Mouse (Mus musculus): ENCODE data around the gene Sfswap. TPM values are rescaled to one million over a fixed set of nuclear protein-coding genes. Genes with fewer than 3 reads are reported as not detected.

The Sfswap gene
- polyA plus RNA-seq, 2 experiments, result 13.1 to 25.9 TPM

DNA sequence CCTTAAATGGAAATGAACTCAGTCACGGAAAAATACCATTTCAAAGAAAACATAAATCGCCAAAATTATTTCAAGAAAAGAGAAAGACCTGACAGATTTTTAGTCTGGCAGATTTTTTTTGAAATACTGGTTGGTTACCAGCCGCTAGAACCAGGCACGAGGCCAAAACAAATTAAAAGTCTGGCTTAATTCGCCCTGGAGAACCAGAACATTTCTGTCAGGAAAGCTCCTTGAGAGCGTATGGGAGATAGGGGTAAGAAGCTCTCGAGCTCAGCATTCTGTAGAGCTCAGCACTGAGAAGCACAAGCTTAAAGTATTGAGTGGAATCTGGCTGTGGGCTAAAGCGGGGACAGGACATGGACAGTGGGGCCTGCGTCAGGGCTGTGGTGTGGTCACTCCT, 44.8 kb downstream of the Sfswap start:
- Histone ChIP-seq H3K36me3 (replicated peaks; ENCODE audit: control insufficient read depth, insufficient read depth, low read depth) (peaks cover 68% of the 10 kb centered on the region), H3K27me3 (ENCODE audit: control insufficient read depth, insufficient read depth, low read length) (no peaks in the 10 kb centered on the region)
- 86% methylated on average over 9 of the region's 9 CpGs for WGBS (ENCODE audit: insufficient replicate concordance)

DNA sequence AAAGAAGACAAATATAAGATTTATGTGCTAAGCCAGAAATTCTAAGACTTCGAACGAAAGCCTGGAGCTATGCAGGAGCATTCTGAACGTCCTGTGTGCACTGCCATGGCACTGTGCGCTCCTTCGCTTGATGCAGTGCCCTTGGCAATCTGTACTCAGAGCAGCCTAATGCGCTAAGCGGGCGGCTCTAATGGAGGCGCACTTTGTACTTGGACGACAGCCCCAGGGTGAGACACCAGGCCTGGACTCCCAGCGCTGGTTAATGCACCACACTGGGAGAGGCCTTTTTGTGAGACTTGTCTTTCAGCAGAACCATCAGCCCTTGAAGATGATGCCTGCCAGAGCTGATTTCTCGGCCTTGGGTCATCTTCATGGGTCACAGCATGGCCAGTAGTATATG, 48.7 kb downstream of the Sfswap start:
- peaks cover 67% of the 10 kb centered on the region for H3K36me3 ChIP-seq (replicated peaks; ENCODE audit: control insufficient read depth, insufficient read depth, low read depth)
- H3K9me3 ChIP-seq (ENCODE audit: control insufficient read depth, low read length), result no peaks in the 10 kb centered on the region
- no peak for ATAC-seq (ENCODE audit: insufficient read depth)

More for the DNA sequence above, 44.8 kb downstream of the Sfswap start:
- Histone ChIP-seq H3K4me1 (replicated peaks; ENCODE audit: control insufficient read depth in 2 of 2, insufficient read depth in 2 of 2, low read length in 1 of 2) (no peaks in the 10 kb centered on the region), H3K9ac (replicated peaks) (no peak overlapping the region), H3K27ac (no peak overlapping the region), H3K4me2 (ENCODE audit: low read depth) (no peak overlapping the region), H3K9me3 (ENCODE audit: control insufficient read depth, low read length) (no peaks in the 10 kb centered on the region), H3K4me3 (ENCODE audit: insufficient read depth in 1 of 2, low read depth in 2 of 2, low read length in 2 of 2) (no peak overlapping the region)
- ATAC-seq (ENCODE audit: insufficient read depth) (no peak), DNase-seq (ENCODE audit: low read depth in 3 of 3, low spot score in 3 of 3) (no peak)
- TF ChIP-seq EP300 (IDR thresholded peaks at IDR 0.05; ENCODE audit: low read depth) (no peak), CTCF (IDR thresholded peaks at IDR 0.05; ENCODE audit: low read depth) (no peak)

DNA sequence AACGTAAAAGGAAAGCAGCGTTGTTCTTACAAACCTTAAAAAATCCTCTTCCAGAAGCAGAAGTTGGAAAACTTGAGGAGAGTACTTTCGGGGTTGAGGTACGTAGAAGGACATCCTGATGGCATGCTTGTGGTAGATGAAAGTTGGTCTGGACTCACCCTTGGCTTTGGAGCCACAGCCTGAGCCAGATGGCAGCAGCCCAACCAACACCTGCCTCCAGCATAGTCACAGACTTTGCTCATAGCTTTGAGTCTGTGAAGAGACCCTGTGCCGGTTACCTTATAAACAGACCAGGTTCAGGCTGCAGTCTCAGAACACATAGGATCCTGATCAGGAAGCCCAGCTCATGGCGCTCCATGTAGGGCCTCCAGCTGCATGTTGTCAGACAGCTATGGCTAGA, 49.8 kb downstream of the Sfswap start:
- WGBS (ENCODE audit: insufficient replicate concordance), result 91% methylated on average over 6 of the region's 6 CpGs
- H3K4me2 ChIP-seq (ENCODE audit: low read depth), result no peak overlapping the region
- peaks cover 66% of the 10 kb centered on the region for H3K36me3 ChIP-seq (replicated peaks; ENCODE audit: control insufficient read depth, insufficient read depth, low read depth)
- TF ChIP-seq EP300 (IDR thresholded peaks at IDR 0.05; ENCODE audit: low read depth) (no peak), CTCF (IDR thresholded peaks at IDR 0.05; ENCODE audit: low read depth) (no peak)
- no peak overlapping the region for H3K4me3 ChIP-seq (ENCODE audit: insufficient read depth in 1 of 2, low read depth in 2 of 2, low read length in 2 of 2)
- no peak overlapping the region for H3K27ac ChIP-seq
- DNase-seq (ENCODE audit: low read depth in 3 of 3, low spot score in 3 of 3) (no peak), ATAC-seq (ENCODE audit: insufficient read depth) (no peak)
- no peak overlapping the region for H3K9ac ChIP-seq (replicated peaks)
- no peaks in the 10 kb centered on the region for H3K27me3 ChIP-seq (ENCODE audit: control insufficient read depth, insufficient read depth, low read length)
- no peaks in the 10 kb centered on the region for H3K4me1 ChIP-seq (replicated peaks; ENCODE audit: control insufficient read depth in 2 of 2, insufficient read depth in 2 of 2, low read length in 1 of 2)
- H3K9me3 ChIP-seq (ENCODE audit: control insufficient read depth, low read length), result no peaks in the 10 kb centered on the region

More for the DNA sequence above, 48.7 kb downstream of the Sfswap start:
- WGBS (ENCODE audit: insufficient replicate concordance), result 87% methylated on average over 12 of the region's 12 CpGs
- no peaks in the 10 kb centered on the region for H3K27me3 ChIP-seq (ENCODE audit: control insufficient read depth, insufficient read depth, low read length)
- no peak overlapping the region for H3K4me3 ChIP-seq (ENCODE audit: insufficient read depth in 1 of 2, low read depth in 2 of 2, low read length in 2 of 2)
- no peak overlapping the region for H3K9ac ChIP-seq (replicated peaks)
- DNase-seq (ENCODE audit: low read depth in 3 of 3, low spot score in 3 of 3), result no peak
- no peak overlapping the region for H3K27ac ChIP-seq
- no peaks in the 10 kb centered on the region for H3K4me1 ChIP-seq (replicated peaks; ENCODE audit: control insufficient read depth in 2 of 2, insufficient read depth in 2 of 2, low read length in 1 of 2)
- TF ChIP-seq EP300 (IDR thresholded peaks at IDR 0.05; ENCODE audit: low read depth), result no peak
- no peak overlapping the region for H3K4me2 ChIP-seq (ENCODE audit: low read depth)

DNA sequence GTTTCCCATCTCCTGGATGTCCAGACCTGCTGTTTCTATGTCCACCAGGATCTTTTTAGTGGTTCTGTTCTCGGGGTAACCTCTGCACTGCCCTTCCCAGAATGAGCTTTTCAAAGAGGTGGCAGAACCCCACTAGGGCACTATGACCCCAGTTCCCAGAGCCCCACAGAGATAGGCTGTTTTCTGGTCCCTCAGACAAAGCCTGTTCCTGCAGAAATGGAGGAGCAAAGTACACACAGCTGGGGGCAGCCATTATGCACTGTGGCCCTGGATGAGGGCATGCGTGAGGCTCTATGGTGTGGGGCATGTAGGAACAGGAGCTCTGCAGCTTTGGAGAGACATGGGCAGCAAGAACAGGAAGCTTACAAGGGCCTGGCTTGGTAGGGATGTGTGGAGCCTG, 51.0 kb downstream of the Sfswap start:
- DNase-seq (ENCODE audit: low read depth in 3 of 3, low spot score in 3 of 3) (no peak), ATAC-seq (ENCODE audit: insufficient read depth) (no peak)
- no peak overlapping the region for H3K4me2 ChIP-seq (ENCODE audit: low read depth)
- H3K36me3 ChIP-seq (replicated peaks; ENCODE audit: control insufficient read depth, insufficient read depth, low read depth), result peaks cover 67% of the 10 kb centered on the region
- no peak overlapping the region for H3K27ac ChIP-seq
- no peaks in the 10 kb centered on the region for H3K27me3 ChIP-seq (ENCODE audit: control insufficient read depth, insufficient read depth, low read length)
- TF ChIP-seq EP300 (IDR thresholded peaks at IDR 0.05; ENCODE audit: low read depth) (no peak), CTCF (IDR thresholded peaks at IDR 0.05; ENCODE audit: low read depth) (no peak)
- no peaks in the 10 kb centered on the region for H3K9me3 ChIP-seq (ENCODE audit: control insufficient read depth, low read length)
- H3K9ac ChIP-seq (replicated peaks), result no peak overlapping the region
- 78% methylated on average over 2 of the region's 2 CpGs for WGBS (ENCODE audit: insufficient replicate concordance)
- H3K4me1 ChIP-seq (replicated peaks; ENCODE audit: control insufficient read depth in 2 of 2, insufficient read depth in 2 of 2, low read length in 1 of 2), result no peaks in the 10 kb centered on the region
- no peak overlapping the region for H3K4me3 ChIP-seq (ENCODE audit: insufficient read depth in 1 of 2, low read depth in 2 of 2, low read length in 2 of 2)

DNA sequence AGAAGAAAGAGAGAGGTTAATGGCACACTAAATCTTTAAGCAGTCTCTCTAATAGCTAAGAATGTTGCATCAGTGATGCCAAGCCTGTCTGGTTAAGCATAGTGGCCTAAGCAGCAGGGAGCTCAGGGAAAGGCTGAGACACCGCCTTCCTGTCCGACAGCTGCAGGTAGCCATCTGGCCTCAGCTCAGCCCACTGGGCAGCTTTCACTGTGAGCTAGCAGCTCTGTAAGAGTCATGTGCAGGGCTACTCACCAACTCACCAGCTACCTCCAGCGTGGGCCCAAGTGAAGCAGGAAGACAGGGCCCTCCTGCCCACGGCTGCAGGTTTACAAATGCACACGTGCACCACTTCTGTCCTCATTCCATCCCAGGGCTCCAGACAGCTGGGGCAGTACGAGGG, 52.6 kb downstream of the Sfswap start:
- Histone ChIP-seq H3K9me3 (ENCODE audit: control insufficient read depth, low read length) (no peaks in the 10 kb centered on the region), H3K36me3 (replicated peaks; ENCODE audit: control insufficient read depth, insufficient read depth, low read depth) (peaks cover 75% of the 10 kb centered on the region), H3K27ac (no peak overlapping the region), H3K4me2 (ENCODE audit: low read depth) (no peak overlapping the region), H3K4me1 (replicated peaks; ENCODE audit: control insufficient read depth in 2 of 2, insufficient read depth in 2 of 2, low read length in 1 of 2) (no peaks in the 10 kb centered on the region), H3K27me3 (ENCODE audit: control insufficient read depth, insufficient read depth, low read length) (no peaks in the 10 kb centered on the region), H3K9ac (replicated peaks) (no peak overlapping the region), H3K4me3 (ENCODE audit: insufficient read depth in 1 of 2, low read depth in 2 of 2, low read length in 2 of 2) (no peak overlapping the region)
- no peak for DNase-seq (ENCODE audit: low read depth in 3 of 3, low spot score in 3 of 3)
- 90% methylated on average over 6 of the region's 6 CpGs for WGBS (ENCODE audit: insufficient replicate concordance)
- no peak for ATAC-seq (ENCODE audit: insufficient read depth)
- TF ChIP-seq CTCF (IDR thresholded peaks at IDR 0.05; ENCODE audit: low read depth) (no peak), EP300 (IDR thresholded peaks at IDR 0.05; ENCODE audit: low read depth) (no peak)

Data from liver, embryonic 14.5 days (tissue).